Mouse (Mus musculus) spleen, adult 2 months (tissue): ENCODE measurements around the gene Gla. TPM values are rescaled to one million over a fixed set of nuclear protein-coding genes. Genes with fewer than 3 reads are reported as not detected.
A peak's percentile ranks its signal among the peaks of the same experiment; 100 is the strongest.

Experiments
- DNase-seq, 2 experiments: peaks; one replicate each; pipeline versions ENCODE4 v3.0.0 to v3.0.0-alpha.2; 2012 to 2021; ENCODE audit warnings: low spot score in 2 of 2, low read depth in 1 of 2
- H3K27ac ChIP-seq: fragments of 200-500 bp; 2 replicates; pipeline ENCODE4 v1.5.1; 2012; ENCODE audit warnings: low read length, inconsistent platforms; ENCODE audit not compliant: insufficient read depth
- H3K27me3 ChIP-seq: fragments of 200-500 bp; 2 replicates; pipeline ENCODE4 v1.6.1; 2012; ENCODE audit warnings: mild to moderate bottlenecking, moderate library complexity, low read length, inconsistent platforms; ENCODE audit not compliant: control insufficient read depth, insufficient read depth
- H3K36me3 ChIP-seq: fragments of 200-500 bp; 2 replicates; pipeline ENCODE4 v1.6.1; 2012; ENCODE audit warnings: mild to moderate bottlenecking, low read length, inconsistent platforms; ENCODE audit not compliant: control insufficient read depth, insufficient read depth
- H3K4me1 ChIP-seq: fragments of 200-500 bp; 2 replicates; pipeline ENCODE4 v1.6.1; 2011; ENCODE audit warnings: inconsistent platforms; ENCODE audit not compliant: control insufficient read depth, insufficient read depth, insufficient read length
- H3K4me3 ChIP-seq: fragments of 200-500 bp; 2 replicates; pipeline ENCODE4 v1.5.1; 2011; ENCODE audit warnings: mild to moderate bottlenecking, inconsistent platforms; ENCODE audit not compliant: insufficient read depth, insufficient read length; ENCODE audit errors: extremely low read depth
- CTCF ChIP-seq: fragments of 200-500 bp; IDR thresholded peaks from 2 replicates; pipeline ENCODE4 v1.5.1; 2011; ENCODE audit warnings: mild to moderate bottlenecking, inconsistent platforms; ENCODE audit not compliant: insufficient read depth, insufficient read length, insufficient replicate concordance; ENCODE audit errors: extremely low read depth
- POLR2A ChIP-seq: fragments of 200-500 bp; IDR thresholded peaks from 2 replicates; pipeline ENCODE4 v1.6.1; 2011; ENCODE audit warnings: low read depth, low read length, inconsistent platforms
- WGBS: fragments of 180-500 bp; shearing (Covaris S2); methylation state at CpG from one replicate; pipeline ENCODE4 v1.1.7; 2018; 5-methylcytosine and 5-hydroxymethylcytosine counted together
- polyA plus RNA-seq: library from polyadenylated mRNA; depleted of rRNA; stranded (reverse); fragments of >200 nt; gene quantifications from 2 replicates; pipeline ENCODE4 v1.2.3, GENCODE M21; 2012; rRNA removed

Gla gene
- polyA plus RNA-seq = 0.66 and 0.96 TPM in 2 replicates

GRCm38 (mm10) chrX:134600659-134601379 is at the start of gene Gla, which contains the start of gene Hnrnph2:
TSS of gene Gla (minus strand) at chrX:134601125.
TSS of gene Hnrnph2 (plus strand) at chrX:134601179.
- Histone ChIP-seq H3K4me3 (peak within 1 kb of the TSS; percentile 81), H3K27me3 (no peaks in the 10 kb centered on the region), H3K27ac (peak within 1 kb of the TSS; percentile 94), H3K4me1 (no peaks in the 10 kb centered on the region; the same call in 1 of the 2 replicates), H3K36me3 (no peaks in the 10 kb centered on the region)
- DNase-seq = peak; percentile 84 to 97
- no peak; the same call in 1 of the 2 replicates for TF ChIP-seq POLR2A
- no peak for TF ChIP-seq CTCF
- WGBS = 28% methylated on average over 33 of the region's 33 CpGs

DNA sequence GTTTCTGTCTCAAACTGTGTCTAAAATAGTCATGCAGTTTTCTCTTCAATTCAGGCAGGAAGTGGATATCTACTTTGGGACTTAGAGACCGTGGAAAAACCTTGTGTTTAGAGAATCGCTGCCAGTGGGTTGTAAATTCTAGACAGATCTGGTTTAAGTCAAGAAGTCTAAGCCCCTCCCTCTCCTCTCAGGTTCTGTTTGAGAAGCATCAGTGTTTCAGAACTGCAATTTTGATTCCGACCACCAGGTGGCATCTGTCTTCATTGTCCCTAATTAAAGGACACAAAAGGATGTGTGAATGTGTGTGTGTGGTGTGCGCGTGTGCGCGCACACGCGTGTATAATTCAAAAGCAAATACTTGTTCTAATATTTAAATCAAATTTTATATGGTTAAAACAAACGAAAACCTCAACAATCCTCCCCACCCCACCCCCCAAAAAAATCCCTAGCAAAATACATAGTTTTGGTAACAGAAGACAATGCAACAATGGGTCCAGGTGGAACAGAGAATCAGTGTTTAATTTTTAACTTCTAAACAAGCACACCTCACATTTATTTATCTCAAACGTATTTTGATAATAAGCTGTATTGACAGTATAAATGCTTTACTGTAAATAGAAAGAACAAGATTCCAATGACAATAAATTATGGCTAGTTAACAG is 47.2 kb upstream of the Gla start:
- TF ChIP-seq POLR2A = no peak
- no peak for TF ChIP-seq CTCF
- Histone ChIP-seq H3K27ac (no peak overlapping the region), H3K36me3 (no peaks in the 10 kb centered on the region), H3K4me1 (no peaks in the 10 kb centered on the region), H3K4me3 (no peak overlapping the region), H3K27me3 (no peaks in the 10 kb centered on the region)
- 21% methylated on average over 11 of the region's 11 CpGs for WGBS
- peak; percentile 52 to 56 for DNase-seq

DNA sequence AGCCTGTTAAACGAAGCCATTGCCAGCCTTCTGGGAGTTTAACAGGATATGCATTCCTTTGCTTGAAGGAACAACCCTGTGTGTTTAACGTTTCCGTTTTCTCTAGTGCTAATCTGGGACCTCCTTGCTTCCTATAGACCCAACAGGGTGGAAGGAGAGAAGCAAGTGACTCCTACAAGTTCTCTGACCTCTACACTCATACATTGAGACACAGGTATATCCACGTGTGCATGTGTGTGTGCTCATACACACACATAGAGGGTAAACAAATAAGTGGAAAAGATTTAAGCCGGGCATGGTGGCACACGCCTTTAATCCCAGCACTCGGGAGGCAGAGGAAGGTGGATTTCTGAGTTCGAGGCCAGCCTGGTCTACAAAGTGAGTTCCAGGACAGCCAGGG is 46.5 kb upstream of the Gla start:
- WGBS = 66% methylated on average over 8 of the region's 8 CpGs
- H3K27me3 ChIP-seq = no peaks in the 10 kb centered on the region
- TF ChIP-seq CTCF (no peak), POLR2A (no peak)
- H3K27ac ChIP-seq = no peak overlapping the region
- DNase-seq = no peak
- no peak overlapping the region for H3K4me3 ChIP-seq
- H3K4me1 ChIP-seq = no peaks in the 10 kb centered on the region
- no peaks in the 10 kb centered on the region for H3K36me3 ChIP-seq

DNA sequence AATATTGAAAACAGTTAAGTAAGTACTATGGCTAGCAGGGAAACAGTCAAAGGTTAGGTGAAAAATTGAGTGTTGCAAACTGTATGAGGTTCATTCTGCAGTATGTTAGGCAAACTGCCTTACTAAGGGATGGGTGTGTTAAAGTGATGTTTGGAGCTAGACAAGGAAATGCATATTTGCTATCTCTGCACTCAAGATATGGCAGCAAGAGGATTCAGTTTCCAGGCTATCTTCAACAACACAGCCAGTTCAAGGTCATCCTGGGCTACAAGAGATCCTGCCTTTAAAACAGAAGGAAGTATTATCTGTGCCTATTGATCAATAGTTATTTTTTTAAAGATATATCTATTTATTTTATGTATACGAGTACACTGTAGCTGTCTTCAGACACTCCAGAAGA is 45.4 kb upstream of the Gla start:
- Histone ChIP-seq H3K27ac (no peak overlapping the region), H3K4me3 (no peak overlapping the region), H3K27me3 (no peaks in the 10 kb centered on the region), H3K36me3 (no peaks in the 10 kb centered on the region), H3K4me1 (no peaks in the 10 kb centered on the region)
- no peak for DNase-seq
- TF ChIP-seq CTCF (no peak), POLR2A (no peak)
- WGBS = 87% methylated on average over 1 of the region's 1 CpGs

GRCm38 (mm10) chrX:134641000-134641760 is 40.3 kb upstream of the Gla start:
- WGBS = 31% methylated on average over 10 of the region's 10 CpGs
- no peaks in the 10 kb centered on the region for H3K36me3 ChIP-seq
- DNase-seq = no peak
- H3K27me3 ChIP-seq = no peaks in the 10 kb centered on the region
- no peak overlapping the region for H3K27ac ChIP-seq
- TF ChIP-seq CTCF (no peak), POLR2A (no peak)
- H3K4me3 ChIP-seq = no peak overlapping the region
- no peaks in the 10 kb centered on the region for H3K4me1 ChIP-seq

GRCm38 (mm10) chrX:134635860-134636259 is 34.9 kb upstream of the Gla start:
- Histone ChIP-seq H3K4me3 (no peak overlapping the region), H3K27ac (no peak overlapping the region), H3K36me3 (no peaks in the 10 kb centered on the region), H3K4me1 (no peaks in the 10 kb centered on the region), H3K27me3 (no peaks in the 10 kb centered on the region)
- DNase-seq = no peak
- 75% methylated on average over 3 of the region's 3 CpGs for WGBS
- TF ChIP-seq CTCF = no peak
- no peak for TF ChIP-seq POLR2A
